Mouse (Mus musculus): ENCODE measurements around the gene Sigmar1. TPM values are rescaled to one million over a fixed set of nuclear protein-coding genes. Genes with fewer than 3 reads are reported as not detected.

Sigmar1 gene
- total and polyA plus RNA-seq, 2 experiments: 69.3 to 423 TPM

- TF ChIP-seq CTCF (IDR thresholded peaks at IDR 0.05; ENCODE audit: low read depth, low read length) (no peak), POLR2A (IDR thresholded peaks at IDR 0.05; ENCODE audit: extremely low read depth, insufficient read depth, low read length) (no peak)
- Histone ChIP-seq H3K4me1 (ENCODE audit: control insufficient read depth, insufficient read depth, low read length) (peaks cover 40% of the 10 kb centered on the region), H3K9ac (ENCODE audit: low read depth, low read length) (0 out of 2 replicates have a peak overlapping the region, but pooled peaks have one; percentile 14), H3K4me3 (ENCODE audit: insufficient read depth, low read depth, low read length) (no peak overlapping the region), H3K79me2 (ENCODE audit: control insufficient read depth, insufficient read depth, low read length) (peaks cover 6% of the 10 kb centered on the region; the same call in 1 of the 2 replicates), H3K36me3 (ENCODE audit: control insufficient read depth, insufficient read depth, low read length) (no peaks in the 10 kb centered on the region; the same call in 1 of the 2 replicates), H3K27me3 (ENCODE audit: control insufficient read depth, insufficient read depth, low read length) (no peaks in the 10 kb centered on the region), H3K27ac (replicated peaks; ENCODE audit: insufficient read depth, low read depth, low read length) (peak overlapping the region; percentile 96)
- peak; percentile 70 for DNase-seq (ENCODE audit: extremely low read depth, low read depth, low spot score)
- 61% methylated on average over 11 of the region's 11 CpGs for WGBS
Measured at GRCm38 (mm10) chr4:41758021-41758420, 2.1 kb upstream of the Sigmar1 start.

DNA sequence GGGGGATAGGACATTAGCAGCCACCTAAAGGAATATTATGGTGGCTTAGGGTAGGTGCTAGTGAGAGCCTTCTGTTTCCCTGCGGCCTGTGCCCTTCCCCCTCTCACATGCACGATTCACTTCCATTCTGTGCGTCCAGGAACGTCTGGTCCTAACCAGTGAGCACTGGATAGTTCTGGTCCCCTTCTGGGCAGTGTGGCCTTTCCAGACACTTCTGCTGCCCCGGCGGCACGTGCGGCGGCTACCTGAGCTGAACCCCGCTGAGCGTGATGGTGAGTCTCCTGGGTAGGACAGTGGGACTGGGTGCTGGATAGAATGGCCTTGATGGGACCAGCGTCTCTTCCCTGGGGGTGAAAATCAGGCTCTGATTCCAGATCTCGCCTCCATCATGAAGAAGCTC is 1.4 kb upstream of the Sigmar1 start:
- DNase-seq (ENCODE audit: extremely low read depth, low read depth, low spot score): no peak
- H3K36me3 ChIP-seq (ENCODE audit: control insufficient read depth, insufficient read depth, low read length): no peaks in the 10 kb centered on the region; the same call in 1 of the 2 replicates
- H3K79me2 ChIP-seq (ENCODE audit: control insufficient read depth, insufficient read depth, low read length): peaks cover 6% of the 10 kb centered on the region; the same call in 1 of the 2 replicates
- peak overlapping the region; percentile 71 for H3K27ac ChIP-seq (replicated peaks; ENCODE audit: insufficient read depth, low read depth, low read length)
- no peaks in the 10 kb centered on the region for H3K27me3 ChIP-seq (ENCODE audit: control insufficient read depth, insufficient read depth, low read length)
- no peak overlapping the region for H3K4me3 ChIP-seq (ENCODE audit: insufficient read depth, low read depth, low read length)
- TF ChIP-seq POLR2A (IDR thresholded peaks at IDR 0.05; ENCODE audit: extremely low read depth, insufficient read depth, low read length) (no peak), CTCF (IDR thresholded peaks at IDR 0.05; ENCODE audit: low read depth, low read length) (no peak)
- H3K9ac ChIP-seq (ENCODE audit: low read depth, low read length): peak overlapping the region; percentile 6; the same call in 1 of the 2 replicates
- WGBS: 92% methylated on average over 13 of the region's 13 CpGs
- peaks cover 40% of the 10 kb centered on the region for H3K4me1 ChIP-seq (ENCODE audit: control insufficient read depth, insufficient read depth, low read length)

DNA sequence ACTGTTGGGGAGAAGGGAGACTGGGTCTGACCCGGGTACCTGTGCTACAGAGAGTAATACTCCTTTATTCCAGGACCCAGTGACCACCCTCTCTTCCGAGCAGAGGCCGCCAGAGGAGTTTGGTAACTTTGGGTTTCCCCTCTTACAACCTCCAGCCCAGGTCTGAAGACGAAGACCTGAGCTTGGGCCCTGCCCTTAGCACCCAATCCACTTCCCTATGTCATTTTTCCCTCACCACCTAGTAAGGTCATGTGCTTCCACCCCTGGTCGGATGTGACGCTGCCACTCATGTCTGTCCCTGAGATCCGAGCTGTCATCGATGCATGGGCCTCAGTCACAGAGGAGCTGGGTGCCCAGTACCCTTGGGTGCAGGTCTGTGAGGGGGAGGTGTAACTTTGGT is 483 bp upstream of the Sigmar1 start:
- H3K36me3 ChIP-seq (ENCODE audit: control insufficient read depth, insufficient read depth, low read length): no peaks in the 10 kb centered on the region; the same call in 1 of the 2 replicates
- peaks cover 35% of the 10 kb centered on the region for H3K4me1 ChIP-seq (ENCODE audit: control insufficient read depth, insufficient read depth, low read length)
- H3K9ac ChIP-seq (ENCODE audit: low read depth, low read length): peak overlapping the region; percentile 66
- TF ChIP-seq CTCF (IDR thresholded peaks at IDR 0.05; ENCODE audit: low read depth, low read length) (no peak), POLR2A (IDR thresholded peaks at IDR 0.05; ENCODE audit: extremely low read depth, insufficient read depth, low read length) (no peak)
- peak; percentile 50 for DNase-seq (ENCODE audit: extremely low read depth, low read depth, low spot score)
- WGBS: 33% methylated on average over 8 of the region's 8 CpGs
- H3K4me3 ChIP-seq (ENCODE audit: insufficient read depth, low read depth, low read length): peak overlapping the region; percentile 77
- peak overlapping the region; percentile 71 for H3K27ac ChIP-seq (replicated peaks; ENCODE audit: insufficient read depth, low read depth, low read length)
- H3K27me3 ChIP-seq (ENCODE audit: control insufficient read depth, insufficient read depth, low read length): no peaks in the 10 kb centered on the region
- peaks cover 6% of the 10 kb centered on the region; the same call in 1 of the 2 replicates for H3K79me2 ChIP-seq (ENCODE audit: control insufficient read depth, insufficient read depth, low read length)

DNA sequence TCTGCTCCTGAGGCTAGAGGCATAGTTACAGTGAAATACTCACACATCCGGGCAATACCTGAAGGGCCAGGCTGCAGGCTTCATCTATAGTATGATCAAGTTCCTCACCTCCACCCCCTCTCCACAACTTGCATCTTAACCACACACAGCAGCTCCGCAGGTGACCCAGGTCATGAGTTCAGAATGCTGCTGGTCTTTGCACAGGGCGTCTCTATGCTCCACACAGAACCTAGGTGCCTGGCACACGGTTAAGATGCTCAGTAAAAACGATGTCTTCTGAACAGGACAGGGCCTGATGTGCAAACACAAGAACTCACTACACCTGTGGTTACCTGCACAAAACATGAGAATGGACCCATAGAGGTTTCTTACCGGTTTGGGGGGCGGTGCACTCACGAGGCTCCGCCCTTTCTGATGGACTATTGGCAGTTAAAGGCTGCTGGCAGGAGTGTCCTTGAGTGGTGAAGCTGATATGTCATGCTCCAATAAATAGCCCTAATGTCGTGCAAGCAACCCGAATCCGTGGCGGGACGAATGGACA is 1.1 kb downstream of the Sigmar1 start, which contains the start of gene Galt:
TSS of gene Galt (plus strand) at position 432 of the 541 bp plus-strand sequence.
- no peaks in the 10 kb centered on the region for H3K27me3 ChIP-seq (ENCODE audit: control insufficient read depth, insufficient read depth, low read length)
- peaks cover 6% of the 10 kb centered on the region; the same call in 1 of the 2 replicates for H3K79me2 ChIP-seq (ENCODE audit: control insufficient read depth, insufficient read depth, low read length)
- peak within 1 kb of the TSS; percentile 90 for H3K9ac ChIP-seq (ENCODE audit: low read depth, low read length)
- peaks cover 31% of the 10 kb centered on the region for H3K4me1 ChIP-seq (ENCODE audit: control insufficient read depth, insufficient read depth, low read length)
- peak within 1 kb of the TSS; percentile 77 for H3K4me3 ChIP-seq (ENCODE audit: insufficient read depth, low read depth, low read length)
- WGBS: 12% methylated on average over 14 of the region's 14 CpGs
- TF ChIP-seq POLR2A (IDR thresholded peaks at IDR 0.05; ENCODE audit: extremely low read depth, insufficient read depth, low read length) (no peak), CTCF (IDR thresholded peaks at IDR 0.05; ENCODE audit: low read depth, low read length) (no peak)
- peak within 1 kb of the TSS; percentile 92 for H3K27ac ChIP-seq (replicated peaks; ENCODE audit: insufficient read depth, low read depth, low read length)
- peak; percentile 84 for DNase-seq (ENCODE audit: extremely low read depth, low read depth, low spot score)
- no peaks in the 10 kb centered on the region; the same call in 1 of the 2 replicates for H3K36me3 ChIP-seq (ENCODE audit: control insufficient read depth, insufficient read depth, low read length)

- no peaks in the 10 kb centered on the region for H3K27me3 ChIP-seq (ENCODE audit: control insufficient read depth, insufficient read depth, low read length)
- peak overlapping the region; percentile 80 for H3K27ac ChIP-seq (replicated peaks; ENCODE audit: insufficient read depth, low read depth, low read length)
- peaks cover 10% of the 10 kb centered on the region for H3K36me3 ChIP-seq (ENCODE audit: control insufficient read depth, insufficient read depth, low read length)
- H3K4me3 ChIP-seq (ENCODE audit: insufficient read depth, low read depth, low read length): peak overlapping the region; percentile 8
- peak overlapping the region; percentile 46; the same call in 1 of the 2 replicates for H3K9ac ChIP-seq (ENCODE audit: low read depth, low read length)
- WGBS: 5% methylated on average over 1 of the region's 1 CpGs
- DNase-seq (ENCODE audit: extremely low read depth, low read depth, low spot score): peak; percentile 98
- H3K79me2 ChIP-seq (ENCODE audit: control insufficient read depth, insufficient read depth, low read length): peaks cover 6% of the 10 kb centered on the region; the same call in 1 of the 2 replicates
- TF ChIP-seq CTCF (IDR thresholded peaks at IDR 0.05; ENCODE audit: low read depth, low read length) (no peak), POLR2A (IDR thresholded peaks at IDR 0.05; ENCODE audit: extremely low read depth, insufficient read depth, low read length) (no peak)
- peaks cover 14% of the 10 kb centered on the region for H3K4me1 ChIP-seq (ENCODE audit: control insufficient read depth, insufficient read depth, low read length)
Measured at GRCm38 (mm10) chr4:41745021-41745420, 10.9 kb downstream of the Sigmar1 start.

DNA sequence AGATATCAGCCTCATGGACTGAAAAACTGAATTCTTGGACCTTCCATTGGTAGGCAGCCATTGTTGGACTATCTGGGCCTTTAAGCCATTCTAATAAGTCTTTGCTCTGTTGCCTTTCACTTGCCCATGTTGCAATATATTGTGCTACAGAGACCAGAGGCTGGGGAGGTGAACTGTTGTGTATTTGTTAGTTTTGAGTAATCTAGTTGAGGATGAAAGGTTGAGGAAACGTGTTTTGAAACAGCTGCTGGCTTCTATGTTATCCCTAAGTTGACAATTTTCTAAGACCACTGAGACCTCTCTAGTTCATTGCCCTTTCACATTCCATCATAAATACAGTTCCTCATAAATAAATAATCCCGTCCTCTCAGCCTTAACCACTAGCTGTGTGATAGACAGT is 11.8 kb downstream of the Sigmar1 start:
- Histone ChIP-seq H3K4me1 (ENCODE audit: control insufficient read depth, insufficient read depth, low read length) (peaks cover 18% of the 10 kb centered on the region), H3K27me3 (ENCODE audit: control insufficient read depth, insufficient read depth, low read length) (no peaks in the 10 kb centered on the region), H3K4me3 (ENCODE audit: insufficient read depth, low read depth, low read length) (no peak overlapping the region), H3K27ac (replicated peaks; ENCODE audit: insufficient read depth, low read depth, low read length) (peak overlapping the region; percentile 84), H3K9ac (ENCODE audit: low read depth, low read length) (no peak overlapping the region), H3K79me2 (ENCODE audit: control insufficient read depth, insufficient read depth, low read length) (peaks cover 6% of the 10 kb centered on the region; the same call in 1 of the 2 replicates), H3K36me3 (ENCODE audit: control insufficient read depth, insufficient read depth, low read length) (peaks cover 13% of the 10 kb centered on the region)
- peak; percentile 94 for DNase-seq (ENCODE audit: extremely low read depth, low read depth, low spot score)
- WGBS: 17% methylated on average over 2 of the region's 2 CpGs
- TF ChIP-seq POLR2A (IDR thresholded peaks at IDR 0.05; ENCODE audit: extremely low read depth, insufficient read depth, low read length) (no peak), CTCF (IDR thresholded peaks at IDR 0.05; ENCODE audit: low read depth, low read length) (no peak)
